Mouse (Mus musculus): ENCODE measurements at regions not wholly inside any gene's neighbourhood (a gene's known extent, or its start where the extent isn't known, plus 50 kb on each side); places are given as distances from the start of the nearest gene placed in this dataset.
"Not testable (repeated sequence)": the region's sequence is repeated elsewhere in the genome, so short reads cannot be mapped to it uniquely, and the experiment has no call there.

DNA sequence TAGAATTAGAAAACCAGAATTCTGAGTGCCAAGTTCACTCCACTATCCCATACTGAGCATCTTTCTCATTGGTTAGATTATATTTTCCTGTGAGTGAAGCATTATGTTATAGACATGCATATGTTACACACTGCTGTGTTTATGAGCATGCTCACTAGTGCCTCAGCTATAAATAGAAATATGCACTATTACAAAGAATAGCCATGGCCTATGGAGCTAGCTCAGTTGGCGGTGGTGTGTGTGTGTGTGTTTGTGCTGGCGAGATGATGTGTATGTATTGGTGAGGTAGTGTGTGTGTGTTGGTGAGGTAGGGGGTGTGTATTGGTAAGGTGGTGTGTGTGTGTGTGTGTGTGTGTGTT lies 106.2 kb downstream of the Sec31a start:
- no peak for ATAC-seq (ENCODE audit: low FRiP score, low read depth)

DNA sequence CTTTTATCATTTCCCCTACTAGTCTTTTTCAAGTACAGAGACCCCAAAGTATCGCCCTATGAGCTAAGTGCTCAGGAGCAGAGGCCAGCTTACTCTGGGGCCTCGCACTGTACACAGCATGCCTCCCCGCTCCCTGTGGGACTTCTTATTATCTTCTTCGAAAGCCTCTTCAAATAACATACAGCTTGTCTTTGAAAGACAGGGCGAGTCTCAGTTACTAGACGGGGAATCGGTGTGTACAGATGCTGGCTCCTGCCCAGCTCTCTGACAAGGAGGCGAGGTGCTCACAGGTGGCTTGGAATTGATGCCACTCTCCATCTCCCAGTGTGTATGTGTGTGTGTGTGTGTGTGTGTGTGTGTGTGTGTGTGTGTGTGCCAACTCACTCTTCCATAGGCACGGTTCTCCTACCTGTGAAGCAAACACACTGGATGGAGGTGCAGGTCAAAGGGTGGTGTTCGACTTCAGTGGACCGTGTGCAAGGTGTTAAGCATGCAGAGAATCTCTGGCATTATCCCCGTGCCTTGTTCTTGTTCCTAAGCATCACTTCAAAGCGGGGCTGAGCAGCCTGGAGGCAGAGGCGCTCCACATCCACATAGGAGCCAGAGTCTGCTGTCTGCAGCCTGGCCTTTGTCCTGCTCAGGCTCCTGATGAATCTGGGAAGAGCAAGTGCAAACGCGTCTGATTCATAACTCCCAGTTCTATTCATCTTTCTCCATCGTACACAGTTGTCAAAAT lies 106.8 kb downstream of the Sec31a start:
- Histone ChIP-seq H3K9me3 (no peaks in the 10 kb centered on the region), H3K4me3 (no peak overlapping the region), H3K36me3 (no peaks in the 10 kb centered on the region), H3K27me3 (no peaks in the 10 kb centered on the region), H3K9ac (replicated peaks) (no peak overlapping the region), H3K4me2 (replicated peaks) (no peak overlapping the region), H3K27ac (replicated peaks) (no peak overlapping the region), H3K4me1 (no peaks in the 10 kb centered on the region; the same call in 1 of the 2 replicates)
- ATAC-seq (ENCODE audit: low FRiP score, low read depth): no peak
- 65% methylated on average over 17 of the region's 17 CpGs for whole genome bisulfite sequencing

More for the DNA sequence above, 106.2 kb downstream of the Sec31a start:
- H3K4me1 ChIP-seq: no peaks in the 10 kb centered on the region; the same call in 1 of the 2 replicates
- H3K4me3 ChIP-seq: no peak overlapping the region
- WGBS: 93% methylated on average over 2 of the region's 2 CpGs
- no peak overlapping the region for H3K9ac ChIP-seq (replicated peaks)
- H3K27me3 ChIP-seq: no peaks in the 10 kb centered on the region
- H3K4me2 ChIP-seq (replicated peaks): no peak overlapping the region
- no peaks in the 10 kb centered on the region for H3K36me3 ChIP-seq
- H3K27ac ChIP-seq (replicated peaks): no peak overlapping the region
- H3K9me3 ChIP-seq: no peaks in the 10 kb centered on the region

- Histone ChIP-seq H3K4me1 (no peaks in the 10 kb centered on the region; the same call in 1 of the 2 replicates), H3K36me3 (no peaks in the 10 kb centered on the region), H3K4me2 (replicated peaks) (no peak overlapping the region), H3K27me3 (no peaks in the 10 kb centered on the region), H3K9ac (replicated peaks) (no peak overlapping the region), H3K4me3 (no peak overlapping the region), H3K9me3 (no peaks in the 10 kb centered on the region), H3K27ac (replicated peaks) (no peak overlapping the region)
- no peak for ATAC-seq (ENCODE audit: low FRiP score, low read depth)
- WGBS: 80% methylated on average over 3 of the region's 3 CpGs
These were observed 111.6 kb downstream of the Sec31a start for GRCm38 (mm10) chr5:100304403-100304802.

DNA sequence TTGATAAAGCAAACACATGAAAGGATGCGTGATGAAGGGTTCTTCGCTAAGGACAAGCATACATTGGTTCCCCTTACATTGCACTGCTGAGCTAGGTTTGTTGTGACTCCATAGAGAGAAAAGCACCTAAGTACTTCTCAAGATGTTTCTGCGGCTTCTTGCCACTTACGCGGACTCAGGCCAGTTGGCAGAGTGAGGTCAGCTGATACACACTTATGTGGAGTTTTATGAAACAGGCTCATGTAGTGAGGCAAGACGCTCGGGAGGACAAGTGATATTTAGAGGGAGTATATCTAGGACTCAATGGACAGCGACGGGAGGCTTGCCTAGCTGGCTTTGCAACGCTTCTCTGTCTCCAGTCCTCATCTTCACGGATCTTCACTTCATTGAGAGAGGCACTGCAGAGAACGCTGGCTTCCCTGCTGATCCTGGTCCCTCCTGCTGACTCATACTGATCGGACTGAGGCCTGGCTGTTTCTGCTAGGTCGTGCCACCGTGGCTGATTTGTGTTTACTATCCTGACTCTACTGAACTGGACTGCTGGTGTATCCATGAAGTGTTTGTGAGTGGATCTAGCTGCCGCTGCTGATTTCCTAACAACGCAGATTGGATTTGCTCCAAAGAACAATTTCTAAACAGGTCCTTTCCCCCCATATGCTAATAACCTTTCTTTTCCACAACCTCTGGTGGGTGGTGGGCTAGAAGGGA lies 113.8 kb downstream of the Sec31a start:
- ATAC-seq (ENCODE audit: low FRiP score, low read depth): no peak
- no peak overlapping the region for H3K4me3 ChIP-seq
- H3K4me1 ChIP-seq: no peaks in the 10 kb centered on the region
- H3K9me3 ChIP-seq: no peaks in the 10 kb centered on the region
- no peak overlapping the region for H3K4me2 ChIP-seq (replicated peaks)
- no peaks in the 10 kb centered on the region for H3K27me3 ChIP-seq
- H3K36me3 ChIP-seq: no peaks in the 10 kb centered on the region
- no peak overlapping the region for H3K27ac ChIP-seq (replicated peaks)
- 76% methylated on average over 17 of the region's 17 CpGs for WGBS
- H3K9ac ChIP-seq (replicated peaks): no peak overlapping the region

GRCm38 (mm10) chr5:100299141-100299540 lies 116.9 kb downstream of the Sec31a start:
- no peaks in the 10 kb centered on the region for H3K4me1 ChIP-seq
- H3K36me3 ChIP-seq: no peaks in the 10 kb centered on the region
- no peak for ATAC-seq (ENCODE audit: low FRiP score, low read depth)
- no peak overlapping the region for H3K27ac ChIP-seq (replicated peaks)
- 86% methylated on average over 4 of the region's 4 CpGs for WGBS
- no peaks in the 10 kb centered on the region for H3K9me3 ChIP-seq
- no peak overlapping the region for H3K9ac ChIP-seq (replicated peaks)
- H3K4me3 ChIP-seq: no peak overlapping the region
- H3K27me3 ChIP-seq: no peaks in the 10 kb centered on the region
- H3K4me2 ChIP-seq (replicated peaks): no peak overlapping the region

DNA sequence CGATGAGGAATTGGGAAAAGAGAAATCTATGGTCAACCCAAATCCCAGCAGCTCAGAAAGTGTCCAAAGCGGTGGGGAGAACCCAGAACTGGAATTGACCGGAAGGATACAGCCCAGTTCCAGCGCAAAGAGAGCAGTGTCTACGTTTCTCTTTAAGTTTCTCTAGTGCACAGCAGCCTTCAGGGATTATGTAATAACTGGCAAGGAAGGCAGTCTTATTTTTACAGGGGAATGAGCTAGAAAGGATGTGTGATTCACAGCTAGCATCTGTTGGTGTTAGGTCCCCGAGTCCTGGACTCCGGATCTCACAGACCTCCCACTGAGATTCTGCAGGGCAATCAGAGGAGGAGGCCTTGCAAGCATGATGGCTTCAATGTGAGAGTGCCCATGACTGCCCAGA lies 121.8 kb downstream of the Sec31a start:
- WGBS: 87% methylated on average over 7 of the region's 7 CpGs

GRCm38 (mm10) chr5:100280215-100280614 lies 120.6 kb upstream of the Tmem150c start:
- no peak overlapping the region for H3K9ac ChIP-seq (replicated peaks)
- H3K27me3 ChIP-seq: no peaks in the 10 kb centered on the region
- H3K27ac ChIP-seq (replicated peaks): no peak overlapping the region
- H3K36me3 ChIP-seq: no peaks in the 10 kb centered on the region
- H3K9me3 ChIP-seq: no peaks in the 10 kb centered on the region
- H3K4me2 ChIP-seq (replicated peaks): no peak overlapping the region
- no peak overlapping the region for H3K4me3 ChIP-seq
- ATAC-seq (ENCODE audit: low FRiP score, low read depth): no peak
- H3K4me1 ChIP-seq: no peaks in the 10 kb centered on the region
- 86% methylated on average over 4 of the region's 4 CpGs for WGBS

More for the DNA sequence above, 121.8 kb downstream of the Sec31a start:
- Histone ChIP-seq H3K4me1 (no peaks in the 10 kb centered on the region), H3K9ac (replicated peaks) (no peak overlapping the region), H3K9me3 (no peaks in the 10 kb centered on the region), H3K4me3 (no peak overlapping the region), H3K27ac (replicated peaks) (no peak overlapping the region), H3K4me2 (replicated peaks) (no peak overlapping the region), H3K27me3 (no peaks in the 10 kb centered on the region), H3K36me3 (no peaks in the 10 kb centered on the region)
- ATAC-seq (ENCODE audit: low FRiP score, low read depth): no peak

GRCm38 (mm10) chr5:100279474-100279873 lies 119.9 kb upstream of the Tmem150c start:
- ATAC-seq (ENCODE audit: low FRiP score, low read depth): no peak
- H3K4me3 ChIP-seq: no peak overlapping the region
- H3K36me3 ChIP-seq: no peaks in the 10 kb centered on the region
- 94% methylated on average over 8 of the region's 8 CpGs for WGBS
- no peak overlapping the region for H3K4me2 ChIP-seq (replicated peaks)
- no peaks in the 10 kb centered on the region for H3K9me3 ChIP-seq
- H3K27me3 ChIP-seq: no peaks in the 10 kb centered on the region
- no peak overlapping the region for H3K9ac ChIP-seq (replicated peaks)
- H3K27ac ChIP-seq (replicated peaks): no peak overlapping the region
- H3K4me1 ChIP-seq: no peaks in the 10 kb centered on the region

DNA sequence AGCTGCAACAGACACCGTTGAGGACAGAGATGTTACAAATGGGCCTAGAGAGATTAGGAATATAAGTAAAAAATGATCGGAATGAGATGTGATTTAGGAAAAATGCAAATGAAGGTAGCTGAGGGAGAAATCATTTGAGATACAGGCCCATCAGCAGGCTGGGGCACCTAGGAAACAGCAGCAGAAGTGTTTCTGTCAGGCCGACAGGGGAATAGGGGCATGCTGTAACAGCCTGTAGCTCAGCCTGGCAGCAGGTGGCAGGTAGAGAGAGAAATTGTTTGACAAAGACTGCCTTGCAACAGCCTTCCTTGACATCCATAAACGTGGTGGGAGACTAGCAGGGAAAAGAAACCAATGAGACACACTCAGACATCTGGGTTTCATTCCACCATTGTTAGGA lies 115.1 kb upstream of the Tmem150c start:
- Histone ChIP-seq H3K4me3 (no peak overlapping the region), H3K36me3 (no peaks in the 10 kb centered on the region), H3K4me2 (replicated peaks) (no peak overlapping the region), H3K9ac (replicated peaks) (no peak overlapping the region), H3K27me3 (no peaks in the 10 kb centered on the region), H3K4me1 (no peaks in the 10 kb centered on the region), H3K27ac (replicated peaks) (no peak overlapping the region), H3K9me3 (no peaks in the 10 kb centered on the region)
- WGBS: 64% methylated on average over 4 of the region's 4 CpGs
- no peak for ATAC-seq (ENCODE audit: low FRiP score, low read depth)

DNA sequence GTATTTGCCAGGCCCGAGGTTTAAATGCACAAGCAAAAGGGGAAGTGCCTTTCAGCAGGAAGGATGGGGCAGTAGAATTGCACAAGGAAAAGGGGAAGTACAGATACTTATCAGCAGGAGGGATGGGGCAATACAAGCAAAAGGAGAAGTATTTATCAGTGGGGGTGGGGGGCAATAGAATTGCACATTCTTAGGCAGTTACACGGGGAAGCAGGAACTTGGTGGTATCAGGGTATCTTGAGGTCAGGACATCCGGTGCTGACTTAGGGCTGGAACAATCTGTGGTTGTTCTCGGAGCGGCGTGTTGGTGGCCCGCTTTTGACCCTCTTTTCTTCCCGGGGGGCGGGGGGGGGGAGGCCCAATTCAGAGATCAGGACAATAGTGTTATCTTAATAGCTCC lies 112.4 kb upstream of the Tmem150c start:
- 93% methylated on average over 9 of the region's 9 CpGs for WGBS
- not testable (repeated sequence) for H3K36me3 ChIP-seq; H3K4me2 ChIP-seq (replicated peaks); H3K9ac ChIP-seq (replicated peaks); H3K27me3 ChIP-seq; H3K27ac ChIP-seq (replicated peaks); H3K4me3 ChIP-seq; ATAC-seq (ENCODE audit: low FRiP score, low read depth); H3K4me1 ChIP-seq; H3K9me3 ChIP-seq

GRCm38 (mm10) chr5:100270841-100271686 lies 111.5 kb upstream of the Tmem150c start:
- ATAC-seq (ENCODE audit: low FRiP score, low read depth): no peak
- Histone ChIP-seq H3K9me3 (no peaks in the 10 kb centered on the region), H3K27me3 (0 out of 2 replicates have a peak, but pooled peaks cover 7% of the 10 kb centered on the region), H3K27ac (replicated peaks) (no peak overlapping the region), H3K4me1 (no peaks in the 10 kb centered on the region), H3K4me3 (no peak overlapping the region), H3K9ac (replicated peaks) (no peak overlapping the region), H3K36me3 (no peaks in the 10 kb centered on the region), H3K4me2 (replicated peaks) (no peak overlapping the region)
- WGBS: 53% methylated on average over 12 of the region's 12 CpGs
